Mouse (Mus musculus) embryonic facial prominence, embryonic 11.5 days (tissue): Measurements from ENCODE around the gene Rtraf. TPM values are rescaled to one million over a fixed set of nuclear protein-coding genes. Genes with fewer than 3 reads are reported as not detected.

Source experiments
- ATAC-seq: fragments of 200-750 bp; cut with Nextera tagmentation; replicated peaks from 2 replicates; pipeline ENCODE4 v1.8.0; 2017; ENCODE audit warnings: low read depth; ENCODE audit not compliant: insufficient number of reproducible peaks, low FRiP score, low TSS enrichment
- DNase-seq: peaks from one replicate; pipeline ENCODE4 v3.0.0-alpha.2; 2015; ENCODE audit warnings: low spot score
- H3K27ac ChIP-seq: fragments of 300-500 bp; sonication (generic); replicated peaks from 2 replicates; pipeline ENCODE4 v1.5.1; 2014; ENCODE audit warnings: mild to moderate bottlenecking, low read depth, low read length, control low read depth
- H3K27me3 ChIP-seq: fragments of 300-500 bp; sonication (generic); 2 replicates; pipeline ENCODE4 v1.6.1; 2014; ENCODE audit warnings: mild to moderate bottlenecking, low read length, moderate library complexity, mixed read lengths; ENCODE audit not compliant: control insufficient read depth, insufficient read depth
- H3K36me3 ChIP-seq: fragments of 300-500 bp; sonication (generic); replicated peaks from 2 replicates; pipeline ENCODE4 v1.6.1; 2014; ENCODE audit warnings: low read depth, mild to moderate bottlenecking, low read length, moderate library complexity, mixed read lengths; ENCODE audit not compliant: control insufficient read depth, insufficient read depth
- H3K4me1 ChIP-seq: fragments of 300-500 bp; sonication (generic); 2 replicates; pipeline ENCODE4 v1.6.1; 2014; ENCODE audit warnings: low read length, mixed read lengths; ENCODE audit not compliant: control insufficient read depth, insufficient read depth
- H3K4me2 ChIP-seq: fragments of 300-500 bp; sonication (generic); 2 replicates; pipeline ENCODE4 v1.6.1; 2014; ENCODE audit warnings: low read depth, mild to moderate bottlenecking, control low read depth, low read length, moderate library complexity
- H3K4me3 ChIP-seq: fragments of 300-500 bp; sonication (generic); 2 replicates; pipeline ENCODE4 v1.5.1; 2014; ENCODE audit warnings: low read depth, low read length, control low read depth
- H3K9ac ChIP-seq: fragments of 300-500 bp; sonication (generic); replicated peaks from 2 replicates; pipeline ENCODE4 v1.6.1; 2014; ENCODE audit warnings: mild to moderate bottlenecking, control low read depth, low read length
- H3K9me3 ChIP-seq: fragments of 300-500 bp; sonication (generic); replicated peaks from 2 replicates; pipeline ENCODE4 v1.6.1; 2016; ENCODE audit warnings: mild to moderate bottlenecking, low read length, inconsistent platforms, mixed read lengths; ENCODE audit not compliant: control insufficient read depth
- WGBS: fragments of 180-500 bp; shearing (Covaris S2); extraction: QIAGEN DNeasy Blood & Tissue Kit; methylation state at CpG from one replicate; pipeline ENCODE4 v1.1.7; 2014; 5-methylcytosine and 5-hydroxymethylcytosine counted together
- polyA plus RNA-seq: library from polyadenylated mRNA; unstranded; fragments of >200 nt; fragmentation: Nextera tagmentation; extraction: Ambion mirVana; gene quantifications from 2 replicates; pipeline ENCODE4 v1.2.1, GENCODE M21; 2014

The Rtraf gene
- polyA plus RNA-seq, 1 experiment from 2014 or later, result 286 TPM

GRCm38 (mm10) chr14:19853471-19853870 lies 29.8 kb upstream of the Rtraf start:
- no peaks in the 10 kb centered on the region for H3K4me1 ChIP-seq
- whole genome bisulfite sequencing, result 40% methylated on average over 3 of the region's 3 CpGs
- no peak for ATAC-seq
- DNase-seq, result no peak
- no peaks in the 10 kb centered on the region for H3K27me3 ChIP-seq
- H3K27ac ChIP-seq, result no peak overlapping the region
- no peaks in the 10 kb centered on the region for H3K9me3 ChIP-seq
- no peak overlapping the region for H3K9ac ChIP-seq
- no peak overlapping the region for H3K4me3 ChIP-seq
- H3K4me2 ChIP-seq, result no peak overlapping the region
- no peaks in the 10 kb centered on the region for H3K36me3 ChIP-seq

- Histone ChIP-seq H3K9ac (peak overlapping the region; percentile 47), H3K36me3 (no peaks in the 10 kb centered on the region), H3K9me3 (no peaks in the 10 kb centered on the region), H3K27me3 (no peaks in the 10 kb centered on the region), H3K27ac (no peak overlapping the region), H3K4me1 (no peaks in the 10 kb centered on the region), H3K4me2 (peak overlapping the region; percentile 34), H3K4me3 (no peak overlapping the region)
- peak; percentile 84 for DNase-seq
- peak; percentile 39; the same call in 1 of the 2 replicates for ATAC-seq
- WGBS, result 24% methylated on average over 15 of the region's 15 CpGs
Measured at GRCm38 (mm10) chr14:19839600-19840332, 16.1 kb upstream of the Rtraf start.

- Histone ChIP-seq H3K36me3 (no peaks in the 10 kb centered on the region), H3K9ac (no peak overlapping the region), H3K9me3 (no peaks in the 10 kb centered on the region), H3K27me3 (no peaks in the 10 kb centered on the region), H3K4me3 (no peak overlapping the region), H3K27ac (no peak overlapping the region), H3K4me2 (no peak overlapping the region), H3K4me1 (no peaks in the 10 kb centered on the region)
- DNase-seq, result no peak
- WGBS, result 87% methylated on average over 3 of the region's 3 CpGs
- no peak for ATAC-seq
Measured at GRCm38 (mm10) chr14:19836289-19836688, 12.7 kb upstream of the Rtraf start.

GRCm38 (mm10) chr14:19825481-19825880 lies 1.9 kb upstream of the Rtraf start:
- ATAC-seq, result no peak
- 74% methylated on average over 11 of the region's 11 CpGs for WGBS
- Histone ChIP-seq H3K27me3 (no peaks in the 10 kb centered on the region), H3K9ac (no peak overlapping the region), H3K4me1 (no peaks in the 10 kb centered on the region; the same call in 1 of the 2 replicates), H3K27ac (no peak overlapping the region), H3K4me2 (no peak overlapping the region), H3K9me3 (no peaks in the 10 kb centered on the region), H3K4me3 (no peak overlapping the region), H3K36me3 (peaks cover 5% of the 10 kb centered on the region)
- peak; percentile 30 for DNase-seq

- Histone ChIP-seq H3K9me3 (no peaks in the 10 kb centered on the region), H3K4me3 (no peak overlapping the region), H3K27ac (no peak overlapping the region), H3K4me2 (no peak overlapping the region), H3K4me1 (no peaks in the 10 kb centered on the region; the same call in 1 of the 2 replicates), H3K27me3 (no peaks in the 10 kb centered on the region), H3K9ac (no peak overlapping the region), H3K36me3 (peaks cover 5% of the 10 kb centered on the region)
- ATAC-seq (no peak), DNase-seq (no peak)
- WGBS, result 93% methylated on average over 5 of the region's 5 CpGs
Measured at GRCm38 (mm10) chr14:19821686-19822085, 1.9 kb downstream of the Rtraf start.

GRCm38 (mm10) chr14:19817949-19818348 lies 5.7 kb downstream of the Rtraf start:
- Histone ChIP-seq H3K4me2 (no peak overlapping the region), H3K4me3 (no peak overlapping the region), H3K27me3 (no peaks in the 10 kb centered on the region), H3K9ac (no peak overlapping the region), H3K9me3 (no peaks in the 10 kb centered on the region), H3K27ac (no peak overlapping the region), H3K4me1 (no peaks in the 10 kb centered on the region; the same call in 1 of the 2 replicates), H3K36me3 (peaks cover 6% of the 10 kb centered on the region)
- WGBS, result 4% methylated on average over 1 of the region's 1 CpGs
- ATAC-seq, result no peak
- peak; percentile 89 for DNase-seq

- H3K4me3 ChIP-seq, result no peak overlapping the region
- WGBS, result 79% methylated on average over 2 of the region's 2 CpGs
- no peak overlapping the region for H3K9ac ChIP-seq
- DNase-seq (no peak), ATAC-seq (no peak)
- no peaks in the 10 kb centered on the region for H3K4me1 ChIP-seq
- H3K36me3 ChIP-seq, result 0 out of 2 replicates have a peak, but pooled peaks cover 3% of the 10 kb centered on the region
- no peaks in the 10 kb centered on the region for H3K27me3 ChIP-seq
- H3K9me3 ChIP-seq, result no peaks in the 10 kb centered on the region
- no peak overlapping the region for H3K4me2 ChIP-seq
- H3K27ac ChIP-seq, result no peak overlapping the region
Measured at GRCm38 (mm10) chr14:19813061-19813460, 10.6 kb downstream of the Rtraf start.

GRCm38 (mm10) chr14:19809934-19810333 lies 13.7 kb downstream of the Rtraf start:
- H3K9me3 ChIP-seq, result no peaks in the 10 kb centered on the region
- H3K36me3 ChIP-seq, result 0 out of 2 replicates have a peak, but pooled peaks cover 3% of the 10 kb centered on the region
- no peak for DNase-seq
- H3K4me3 ChIP-seq, result no peak overlapping the region
- H3K4me2 ChIP-seq, result no peak overlapping the region
- ATAC-seq, result no peak
- no peak overlapping the region for H3K27ac ChIP-seq
- no peaks in the 10 kb centered on the region for H3K4me1 ChIP-seq
- no peak overlapping the region for H3K9ac ChIP-seq
- 86% methylated on average over 10 of the region's 10 CpGs for WGBS
- no peaks in the 10 kb centered on the region for H3K27me3 ChIP-seq
